Mouse (Mus musculus) embryonic fibroblast, embryonic 13.5 days (primary cell): Measurements from ENCODE around the gene Kcne2. TPM values are rescaled to one million over a fixed set of nuclear protein-coding genes. Genes with fewer than 3 reads are reported as not detected.

Experiments
- H3K27ac ChIP-seq: 2 replicates; pipeline ENCODE4 v1.5.1; 2012; ENCODE audit warnings: low read length, control low read depth, inconsistent platforms; ENCODE audit not compliant: insufficient read depth
- H3K4me1 ChIP-seq: 2 replicates; pipeline ENCODE4 v1.6.1; 2011; ENCODE audit warnings: low read length; ENCODE audit not compliant: control insufficient read depth, insufficient read depth
- H3K4me3 ChIP-seq: 2 replicates; pipeline ENCODE4 v1.5.1; 2011; ENCODE audit warnings: mild to moderate bottlenecking, control low read depth, low read length; ENCODE audit not compliant: insufficient read depth
- CTCF ChIP-seq: IDR thresholded peaks from 2 replicates; pipeline ENCODE4 v1.5.1; 2011; ENCODE audit warnings: mild to moderate bottlenecking, control low read depth, low read length, moderate library complexity, borderline replicate concordance; ENCODE audit not compliant: insufficient read depth
- POLR2A ChIP-seq: IDR thresholded peaks from 2 replicates; pipeline ENCODE4 v1.6.1; 2011; ENCODE audit warnings: low read depth, mild to moderate bottlenecking, control low read depth, low read length, moderate library complexity
- polyA plus RNA-seq: library from polyadenylated mRNA; stranded (reverse); fragments of >200 nt; gene quantifications from 2 replicates; pipeline ENCODE4 v1.2.4, GENCODE M21; 2011; ENCODE audit warnings: low read depth; ENCODE audit not compliant: missing spikeins, insufficient read length

The Kcne2 gene
- polyA plus RNA-seq, 1 experiment = not detected

DNA sequence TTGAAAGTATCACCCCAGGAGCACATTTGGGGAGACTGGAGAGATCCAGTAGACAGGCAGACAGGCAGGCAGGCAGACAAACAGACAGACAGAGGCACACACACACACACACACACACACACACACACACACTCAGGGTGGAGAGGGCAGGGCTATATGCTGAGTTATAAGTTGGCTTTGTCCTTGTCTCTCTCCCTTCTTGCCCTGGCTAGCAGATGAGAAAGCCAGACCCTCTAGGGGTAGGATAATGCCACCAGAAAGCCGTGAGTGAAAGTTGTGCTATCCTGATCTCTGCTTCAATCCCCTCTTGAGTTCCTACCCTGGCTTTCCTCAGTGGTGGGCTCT lies 32.8 kb downstream of the Kcne2 start:
- no peak overlapping the region for H3K27ac ChIP-seq
- H3K4me1 ChIP-seq = no peaks in the 10 kb centered on the region
- TF ChIP-seq POLR2A (no peak), CTCF (no peak)
- no peak overlapping the region for H3K4me3 ChIP-seq

DNA sequence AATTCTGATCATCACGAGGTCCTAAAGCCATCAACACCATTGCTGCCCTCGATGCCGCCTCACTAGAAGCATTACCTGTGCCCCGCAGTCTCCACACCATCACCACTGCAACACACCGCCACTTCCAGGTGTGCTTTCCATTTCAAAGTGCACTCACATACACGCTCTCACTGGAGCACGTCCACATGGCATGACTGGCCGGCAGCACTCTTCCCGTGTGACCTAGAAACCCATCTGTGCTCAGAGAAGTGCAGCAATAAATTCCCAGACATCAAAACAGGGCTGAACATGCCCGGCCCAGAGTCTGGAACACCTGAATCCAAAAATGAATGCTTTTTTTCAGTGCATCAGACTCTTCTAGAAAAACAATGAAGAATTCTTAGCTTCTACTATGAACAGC lies 35.7 kb downstream of the Kcne2 start:
- no peak overlapping the region for H3K27ac ChIP-seq
- H3K4me3 ChIP-seq = no peak overlapping the region

DNA sequence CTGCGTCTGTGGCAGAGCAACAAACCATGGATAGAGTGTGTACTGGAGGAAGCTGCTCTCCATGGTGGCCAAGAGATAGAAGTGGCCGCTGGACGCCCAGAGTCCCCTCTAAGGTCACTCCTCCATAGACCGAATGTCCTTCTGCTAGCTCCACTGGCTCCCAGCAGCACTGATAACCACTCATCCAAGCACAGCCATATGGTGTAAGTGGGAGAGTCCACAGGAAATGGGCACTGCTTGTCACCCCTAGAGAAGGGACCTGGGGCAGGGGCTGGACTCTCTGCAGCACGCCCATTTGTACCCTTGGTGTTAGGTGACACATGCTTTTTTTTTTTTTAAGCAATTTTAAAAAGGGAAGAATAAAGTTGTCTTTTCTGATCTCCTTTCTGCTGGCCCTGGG lies 38.8 kb downstream of the Kcne2 start:
- Histone ChIP-seq H3K4me1 (no peaks in the 10 kb centered on the region), H3K27ac (no peak overlapping the region), H3K4me3 (no peak overlapping the region)
- TF ChIP-seq POLR2A (no peak), CTCF (no peak)

More for the DNA sequence above, 35.7 kb downstream of the Kcne2 start:
- no peak for TF ChIP-seq POLR2A
- no peak for TF ChIP-seq CTCF
- H3K4me1 ChIP-seq = no peaks in the 10 kb centered on the region

DNA sequence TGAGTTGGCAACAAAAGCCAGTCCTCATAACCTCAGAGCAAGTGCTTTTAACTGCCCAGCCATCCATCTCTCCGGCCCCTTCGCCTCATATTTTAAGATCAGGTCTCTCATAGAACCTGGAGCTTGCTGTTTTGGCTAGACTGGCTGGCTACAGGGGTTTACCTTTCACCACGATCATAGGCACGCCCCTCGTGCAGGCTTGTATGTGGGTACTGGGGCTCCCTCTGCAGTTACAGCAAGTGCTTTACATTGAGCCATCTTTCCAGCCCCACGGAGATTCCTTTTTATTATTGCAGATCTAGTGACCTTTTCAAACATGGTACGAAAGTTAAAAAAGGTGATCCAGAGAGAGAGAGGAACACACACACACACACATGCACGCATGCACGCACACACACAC lies 42.4 kb downstream of the Kcne2 start:
- no peak overlapping the region for H3K27ac ChIP-seq
- H3K4me1 ChIP-seq = no peaks in the 10 kb centered on the region
- TF ChIP-seq CTCF = no peak
- TF ChIP-seq POLR2A = no peak
- no peak overlapping the region for H3K4me3 ChIP-seq

DNA sequence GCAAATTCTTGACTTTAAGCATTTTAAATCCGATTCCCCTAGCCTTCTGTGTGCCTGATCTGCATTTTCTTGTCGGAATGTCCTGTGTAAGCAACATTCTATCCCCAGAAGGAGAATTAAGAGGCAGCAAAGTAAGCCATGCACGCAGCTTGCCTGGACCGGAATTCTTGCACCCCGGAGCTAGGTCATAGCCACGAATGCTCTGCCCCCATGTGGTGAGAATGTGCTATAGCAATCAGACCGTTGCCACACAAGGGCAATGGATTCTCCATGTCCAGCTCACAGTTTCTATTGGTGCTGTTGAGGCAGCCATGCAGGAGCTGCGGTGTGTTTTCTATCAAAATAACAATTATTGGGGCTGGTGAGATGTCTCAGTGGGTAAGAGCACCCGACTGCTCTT lies 44.1 kb downstream of the Kcne2 start:
- peak; percentile 89 for TF ChIP-seq CTCF
- no peak for TF ChIP-seq POLR2A
- H3K4me3 ChIP-seq = no peak overlapping the region
- H3K27ac ChIP-seq = no peak overlapping the region
- H3K4me1 ChIP-seq = peaks cover 3% of the 10 kb centered on the region

DNA sequence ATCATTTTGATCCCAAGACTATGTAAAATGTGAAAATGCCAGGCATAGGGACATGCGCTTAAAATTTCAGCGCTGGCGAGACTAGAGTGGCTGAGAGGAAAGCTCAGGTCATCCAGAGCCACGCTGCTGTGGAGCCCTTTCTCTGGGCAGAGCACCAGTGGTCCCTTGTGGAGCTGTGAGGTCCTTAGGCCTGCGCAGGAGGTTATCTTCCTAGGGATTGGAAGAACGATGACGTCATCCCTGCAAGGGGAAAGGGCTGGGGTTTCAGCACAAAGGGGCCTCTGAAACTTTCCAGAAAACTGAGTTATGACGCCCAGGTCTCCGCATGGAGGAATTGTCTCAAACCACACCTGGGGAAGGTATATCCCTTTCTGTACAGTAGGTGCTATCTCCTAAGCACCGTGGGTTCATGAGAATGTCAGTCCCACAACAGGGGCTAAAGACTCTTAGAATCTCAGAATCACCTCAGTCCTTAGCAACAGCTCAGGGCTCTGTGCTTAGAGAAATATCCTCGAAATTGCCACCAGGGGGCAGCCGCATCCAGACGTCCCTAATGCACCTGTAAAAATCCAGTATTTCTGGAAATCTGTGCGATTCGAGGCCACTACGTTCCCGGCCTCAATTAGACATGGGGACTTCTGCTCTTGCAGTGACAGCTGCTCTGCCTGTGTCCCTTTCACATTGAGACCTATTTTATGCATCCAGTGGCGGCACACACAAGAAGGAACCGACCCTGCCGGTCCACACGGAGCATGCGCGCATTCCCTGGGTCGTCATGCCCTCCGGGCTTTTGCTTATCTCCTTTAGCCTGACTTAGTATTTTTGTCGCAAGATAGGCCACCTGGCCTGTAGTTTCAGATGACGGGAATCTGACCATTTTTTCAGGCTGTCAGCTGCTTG lies 48.7 kb downstream of the Kcne2 start:
- Histone ChIP-seq H3K27ac (no peak overlapping the region), H3K4me1 (peaks cover 3% of the 10 kb centered on the region), H3K4me3 (peak overlapping the region; percentile 32; the same call in 1 of the 2 replicates)
- TF ChIP-seq POLR2A (no peak), CTCF (0 out of 2 replicates have a peak, but pooled peaks have one; percentile 21)

DNA sequence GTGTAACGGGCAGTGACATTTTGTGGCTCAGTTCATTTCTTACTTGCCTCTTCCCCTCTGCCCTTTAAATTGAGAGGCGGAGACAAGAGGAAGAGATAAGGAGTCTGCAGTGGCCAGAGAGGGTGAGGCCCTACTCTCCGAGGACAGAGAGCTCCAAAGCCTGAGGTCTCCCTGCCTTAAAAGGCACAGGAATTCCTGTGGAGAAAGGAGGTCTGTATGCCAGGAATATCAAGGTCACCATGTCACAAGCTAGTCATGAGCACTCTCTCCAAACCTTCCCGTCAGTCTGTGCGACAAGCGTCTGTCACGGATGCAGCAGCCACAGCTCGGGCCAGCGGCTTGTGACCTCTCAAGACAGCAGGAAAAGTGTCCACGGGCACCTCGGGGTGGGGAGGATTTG lies 53.0 kb downstream of the Kcne2 start:
- Histone ChIP-seq H3K4me1 (peaks cover 5% of the 10 kb centered on the region), H3K4me3 (no peak overlapping the region), H3K27ac (no peak overlapping the region)
- no peak for TF ChIP-seq POLR2A

DNA sequence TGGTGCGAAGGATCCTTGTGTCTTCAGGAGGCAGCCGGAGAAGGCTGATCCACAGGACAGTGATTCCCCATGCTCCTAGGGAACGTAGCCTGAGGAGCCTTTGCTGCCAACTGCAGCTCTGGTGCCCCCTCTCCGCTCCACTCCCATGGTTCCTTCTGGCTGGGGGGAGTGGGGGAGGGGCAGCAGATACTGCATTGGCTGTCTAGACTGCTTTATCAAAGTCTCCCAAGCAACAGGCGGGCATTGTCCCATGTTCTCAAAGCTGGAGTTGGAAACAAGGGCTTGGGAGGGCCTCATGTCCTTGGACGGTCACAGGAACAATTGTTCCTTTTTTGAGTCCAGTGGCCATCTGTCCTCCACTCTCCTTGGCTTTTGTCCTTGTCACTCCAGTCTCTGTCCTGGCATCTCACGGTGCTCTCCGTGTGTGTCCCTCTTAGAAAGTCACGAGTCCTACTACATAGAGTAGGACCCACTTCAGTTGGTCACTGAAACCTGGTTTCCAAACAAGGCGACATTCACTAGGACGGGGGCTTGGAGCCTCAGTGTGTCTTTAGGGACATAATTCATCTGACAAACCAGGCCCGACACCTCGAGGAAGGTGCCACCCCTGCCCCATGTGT lies 54.2 kb downstream of the Kcne2 start:
- no peak overlapping the region for H3K4me3 ChIP-seq
- TF ChIP-seq CTCF = no peak
- TF ChIP-seq POLR2A = no peak
- H3K27ac ChIP-seq = no peak overlapping the region
- 0 out of 2 replicates have a peak, but pooled peaks cover 2% of the 10 kb centered on the region for H3K4me1 ChIP-seq

Other genes starting within 250 kb of the Kcne2 start
- 75.3 and 105 TPM in 2 replicates for gene Mrps6, start 234.1 kb upstream of the Kcne2 start, polyA plus RNA-seq
- gene Gm49711, start 234.1 kb upstream of the Kcne2 start, polyA plus RNA-seq = not detected in 2 replicates
- gene Slc5a3, start 234.1 kb upstream of the Kcne2 start, polyA plus RNA-seq = 19.6 and 27.3 TPM in 2 replicates
- gene Smim11, start 8.9 kb downstream of the Kcne2 start, polyA plus RNA-seq = 33.6 and 50.5 TPM in 2 replicates
- not detected in 2 replicates for gene Fam243, start 29.1 kb downstream of the Kcne2 start, polyA plus RNA-seq
- gene Kcne1, start 67.1 kb downstream of the Kcne2 start, polyA plus RNA-seq = not detected in 2 replicates
- gene Rcan1, start 178.5 kb downstream of the Kcne2 start, polyA plus RNA-seq = 25.9 and 35.3 TPM in 2 replicates
- gene Clic6, start 193.3 kb downstream of the Kcne2 start, polyA plus RNA-seq = not detected in 2 replicates